Mouse (Mus musculus): ENCODE measurements around the gene Dnajc11.

DNA sequence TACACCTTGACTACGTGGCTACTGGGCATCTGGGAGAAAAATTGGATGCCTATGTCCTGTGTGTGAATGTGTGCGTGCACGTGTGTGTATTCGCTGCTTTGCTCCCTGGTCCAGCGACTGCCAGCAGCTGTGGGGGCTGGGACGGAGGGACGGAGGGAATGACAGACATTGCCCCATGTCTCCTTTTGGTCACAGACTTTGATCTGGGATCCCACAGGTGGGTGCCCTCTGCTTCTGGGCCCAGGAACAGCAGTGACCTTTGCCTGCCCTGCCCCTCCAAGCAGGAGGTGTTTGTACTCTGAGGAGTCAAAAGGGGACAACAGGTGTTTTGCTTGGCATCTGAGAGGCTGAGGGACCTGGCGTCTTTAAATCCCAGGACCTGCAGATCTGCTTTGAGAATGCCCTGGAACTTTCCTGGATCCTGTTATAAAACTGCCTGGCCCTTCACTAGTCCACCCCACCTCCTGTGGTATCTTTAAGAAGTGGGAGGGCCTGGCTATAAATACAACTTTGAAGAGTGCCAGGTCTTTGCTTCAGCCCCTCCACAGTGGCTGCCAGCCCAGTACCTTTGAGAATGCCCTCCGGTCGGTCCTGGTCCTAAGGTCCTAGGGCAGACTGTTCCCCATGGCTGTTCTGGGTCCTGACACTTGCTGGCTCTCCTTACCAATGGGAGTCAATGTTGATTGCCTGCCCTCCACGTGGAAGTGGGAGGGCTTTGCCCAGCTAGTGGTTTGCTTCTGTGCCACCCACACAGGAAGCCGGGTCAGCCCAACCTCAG, 79.7 kb downstream of the Dnajc11 start:
- no peak for TF ChIP-seq GATA1 (IDR thresholded peaks at IDR 0.05; ENCODE audit: low read length)
- TF ChIP-seq TAL1 (IDR thresholded peaks at IDR 0.05; ENCODE audit: low read length) = no peak

Data from erythroblast, embryonic 14.5 days (primary cell).